Mouse (Mus musculus) lung, postnatal 0 days (tissue): ENCODE measurements around the gene Arrdc2. TPM values are rescaled to one million over a fixed set of nuclear protein-coding genes. Genes with fewer than 3 reads are reported as not detected.

Experiments
- ATAC-seq: fragments of 200-750 bp; cut with Nextera tagmentation; 2 replicates; pipeline ENCODE4 v1.8.0; 2017; ENCODE audit warnings: moderate library complexity
- DNase-seq: peaks from one replicate; pipeline ENCODE4 v3.0.0-alpha.2; 2016; ENCODE audit warnings: low spot score
- H3K27ac ChIP-seq: fragments of 300-500 bp; sonication (generic); 2 replicates; pipeline ENCODE4 v1.5.1; 2014; ENCODE audit warnings: antibody characterized with exemption, mild to moderate bottlenecking, low read length, mixed read lengths
- H3K27me3 ChIP-seq: fragments of 300-500 bp; sonication (generic); replicated peaks from 2 replicates; pipeline ENCODE4 v1.6.1; 2014; ENCODE audit warnings: low read length, mixed read lengths; ENCODE audit not compliant: insufficient read depth
- H3K36me3 ChIP-seq: fragments of 300-500 bp; sonication (generic); 2 replicates; pipeline ENCODE4 v1.6.1; 2014; ENCODE audit warnings: low read length, mixed read lengths; ENCODE audit not compliant: insufficient read depth
- H3K4me1 ChIP-seq: fragments of 300-500 bp; sonication (generic); 2 replicates; pipeline ENCODE4 v1.6.1; 2014; ENCODE audit warnings: antibody characterized with exemption, low read depth, low read length, mixed read lengths; ENCODE audit not compliant: insufficient read depth
- H3K4me2 ChIP-seq: fragments of 300-500 bp; sonication (generic); replicated peaks from 2 replicates; pipeline ENCODE4 v1.6.1; 2014; ENCODE audit warnings: low read depth, mild to moderate bottlenecking, low read length, moderate library complexity, mixed read lengths
- H3K4me3 ChIP-seq: fragments of 300-500 bp; sonication (generic); 2 replicates; pipeline ENCODE4 v1.5.1; 2014; ENCODE audit warnings: low read depth, low read length
- H3K9ac ChIP-seq: fragments of 300-500 bp; sonication (generic); replicated peaks from 2 replicates; pipeline ENCODE4 v1.6.1; 2014; ENCODE audit warnings: low read depth, mild to moderate bottlenecking
- H3K9me3 ChIP-seq: fragments of 300-500 bp; sonication (generic); 2 replicates; pipeline ENCODE4 v1.6.1; 2016; ENCODE audit warnings: low read length, mixed read lengths
- CTCF ChIP-seq: IDR thresholded peaks from 2 replicates; pipeline ENCODE4 v1.5.1; 2016; ENCODE audit warnings: antibody characterized with exemption, mild to moderate bottlenecking
- EP300 ChIP-seq: IDR thresholded peaks from 2 replicates; pipeline ENCODE4 v1.6.1; 2016; ENCODE audit warnings: antibody characterized with exemption, mild to moderate bottlenecking, control low read depth
- WGBS: fragments of 180-500 bp; shearing (Covaris S2); extraction: QIAGEN DNeasy Blood & Tissue Kit; methylation state at CpG from one replicate; pipeline ENCODE4 v1.1.7; 2014; 5-methylcytosine and 5-hydroxymethylcytosine counted together
- polyA plus RNA-seq: library from polyadenylated mRNA; unstranded; fragments of >200 nt; fragmentation: Nextera tagmentation; extraction: Ambion mirVana; gene quantifications from 2 replicates; pipeline ENCODE4 v1.2.1, GENCODE M21; 2015

Arrdc2 gene
- polyA plus RNA-seq, 1 experiment from 2014 or later: 10.7 TPM

GRCm38 (mm10) chr8:70820101-70820935 lies 19.2 kb downstream of the Arrdc2 start:
- H3K27me3 ChIP-seq: no peaks in the 10 kb centered on the region
- H3K9ac ChIP-seq: no peak overlapping the region
- DNase-seq: peak; percentile 92
- H3K4me2 ChIP-seq: 0 out of 2 replicates have a peak overlapping the region, but pooled peaks have one; percentile 15
- no peaks in the 10 kb centered on the region for H3K9me3 ChIP-seq
- ATAC-seq: peak; percentile 87
- 6% methylated on average over 31 of the region's 31 CpGs for WGBS
- TF ChIP-seq CTCF: no peak
- no peak for TF ChIP-seq EP300
- H3K27ac ChIP-seq: no peak overlapping the region
- no peaks in the 10 kb centered on the region for H3K4me1 ChIP-seq
- H3K4me3 ChIP-seq: no peak overlapping the region
- H3K36me3 ChIP-seq: no peaks in the 10 kb centered on the region

- H3K27me3 ChIP-seq: no peaks in the 10 kb centered on the region
- no peak overlapping the region for H3K4me3 ChIP-seq
- ATAC-seq (peak; percentile 66), DNase-seq (peak; percentile 63)
- H3K36me3 ChIP-seq: no peaks in the 10 kb centered on the region
- no peaks in the 10 kb centered on the region for H3K4me1 ChIP-seq
- H3K4me2 ChIP-seq: peak overlapping the region; percentile 28; the same call in 1 of the 2 replicates
- no peak for TF ChIP-seq EP300
- TF ChIP-seq CTCF: no peak
- no peak overlapping the region for H3K27ac ChIP-seq
- WGBS: 11% methylated on average over 25 of the region's 30 CpGs
- H3K9ac ChIP-seq: no peak overlapping the region
- no peaks in the 10 kb centered on the region for H3K9me3 ChIP-seq
Measured at GRCm38 (mm10) chr8:70816679-70817078, 22.8 kb downstream of the Arrdc2 start.

DNA sequence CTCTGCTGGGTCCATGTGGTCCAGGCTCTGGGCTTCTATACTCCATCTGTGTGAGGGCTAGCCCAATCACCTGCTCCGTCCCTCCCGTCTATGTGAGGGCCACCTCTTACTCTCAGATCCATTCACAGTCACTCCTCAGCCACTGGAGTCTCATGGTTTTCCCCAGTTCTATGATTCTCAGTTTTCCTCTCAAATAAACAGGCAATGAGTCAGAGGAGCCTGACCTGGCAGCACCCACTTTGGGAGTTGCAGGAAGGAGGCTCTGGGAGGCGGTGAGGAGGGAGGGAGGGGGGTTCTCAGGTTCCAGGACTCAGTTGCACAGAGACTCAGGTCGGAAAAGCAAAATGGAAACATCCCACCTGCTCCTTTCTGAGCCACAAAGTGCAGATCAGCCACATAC lies 26.6 kb downstream of the Arrdc2 start:
- no peaks in the 10 kb centered on the region for H3K27me3 ChIP-seq

GRCm38 (mm10) chr8:70812055-70812454 lies 27.5 kb downstream of the Arrdc2 start:
- no peaks in the 10 kb centered on the region for H3K4me1 ChIP-seq
- no peaks in the 10 kb centered on the region for H3K27me3 ChIP-seq
- no peak overlapping the region for H3K4me2 ChIP-seq
- whole genome bisulfite sequencing: 43% methylated on average over 4 of the region's 4 CpGs
- H3K27ac ChIP-seq: no peak overlapping the region
- H3K36me3 ChIP-seq: no peaks in the 10 kb centered on the region
- H3K9me3 ChIP-seq: no peaks in the 10 kb centered on the region
- DNase-seq (no peak), ATAC-seq (no peak)
- no peak overlapping the region for H3K9ac ChIP-seq
- no peak for TF ChIP-seq CTCF
- H3K4me3 ChIP-seq: no peak overlapping the region

More for the DNA sequence above, 26.6 kb downstream of the Arrdc2 start:
- Histone ChIP-seq H3K27ac (no peak overlapping the region), H3K9ac (no peak overlapping the region), H3K4me1 (no peaks in the 10 kb centered on the region), H3K4me2 (no peak overlapping the region), H3K36me3 (no peaks in the 10 kb centered on the region), H3K4me3 (no peak overlapping the region), H3K9me3 (no peaks in the 10 kb centered on the region)
- no peak for DNase-seq
- TF ChIP-seq EP300 (no peak), CTCF (no peak)
- no peak for ATAC-seq
- 40% methylated on average over 4 of the region's 4 CpGs for WGBS

- H3K27me3 ChIP-seq: no peaks in the 10 kb centered on the region
- H3K4me3 ChIP-seq: no peak overlapping the region
- no peak for TF ChIP-seq EP300
- no peak for TF ChIP-seq CTCF
- H3K36me3 ChIP-seq: no peaks in the 10 kb centered on the region
- H3K27ac ChIP-seq: no peak overlapping the region
- H3K4me2 ChIP-seq: no peak overlapping the region
- DNase-seq: no peak
- 63% methylated on average over 20 of the region's 20 CpGs for WGBS
- no peak overlapping the region for H3K9ac ChIP-seq
- H3K9me3 ChIP-seq: no peaks in the 10 kb centered on the region
- ATAC-seq: peak; percentile 25; the same call in 1 of the 2 replicates
- H3K4me1 ChIP-seq: no peaks in the 10 kb centered on the region
Measured at GRCm38 (mm10) chr8:70810962-70811680, 28.4 kb downstream of the Arrdc2 start.

GRCm38 (mm10) chr8:70808955-70809701 lies 30.4 kb downstream of the Arrdc2 start:
- 72% methylated on average over 8 of the region's 8 CpGs for WGBS
- Histone ChIP-seq H3K4me3 (no peak overlapping the region), H3K4me2 (no peak overlapping the region), H3K9me3 (no peaks in the 10 kb centered on the region), H3K36me3 (no peaks in the 10 kb centered on the region), H3K27ac (no peak overlapping the region), H3K4me1 (no peaks in the 10 kb centered on the region; the same call in 1 of the 2 replicates), H3K9ac (no peak overlapping the region), H3K27me3 (no peaks in the 10 kb centered on the region)
- ATAC-seq (no peak), DNase-seq (no peak)
- TF ChIP-seq EP300 (no peak), CTCF (no peak)
